Mouse (Mus musculus) C2C12 (cell line): ENCODE measurements around the gene Rpf2. TPM values are rescaled to one million over a fixed set of nuclear protein-coding genes. Genes with fewer than 3 reads are reported as not detected.

Source experiments
- H3K27me3 ChIP-seq: one replicate; pipeline ENCODE4 v1.6.1; 2011; ENCODE audit not compliant: control insufficient read depth, insufficient read depth, insufficient read length
- H3K36me3 ChIP-seq: one replicate; pipeline ENCODE4 v1.6.1; 2011; ENCODE audit not compliant: control insufficient read depth, insufficient read depth
- H3K4me3 ChIP-seq: one replicate; pipeline ENCODE4 v1.5.1; 2011; ENCODE audit warnings: mild to moderate bottlenecking, control low read depth; ENCODE audit not compliant: poor library complexity, insufficient read depth, severe bottlenecking
- H3K79me2 ChIP-seq: one replicate; pipeline ENCODE4 v1.6.1; 2011; ENCODE audit not compliant: control insufficient read depth, insufficient read depth
- H3K79me3 ChIP-seq: one replicate; pipeline ENCODE4 v1.6.1; 2011; ENCODE audit warnings: low read depth, control low read depth
- H3ac ChIP-seq: one replicate; pipeline ENCODE3; 2011; ENCODE audit warnings: low read depth; ENCODE audit not compliant: control insufficient read depth, insufficient read length
- CEBPB ChIP-seq: IDR thresholded peaks from one replicate; pipeline ENCODE4 v1.6.1; 2011; ENCODE audit warnings: low read depth, mild to moderate bottlenecking, control low read depth, moderate library complexity
- CTCF ChIP-seq: IDR thresholded peaks from one replicate; pipeline ENCODE4 v1.5.1; 2011; ENCODE audit not compliant: control insufficient read depth, insufficient read depth, insufficient read length
- FOSL1 ChIP-seq: IDR thresholded peaks from one replicate; pipeline ENCODE4 v1.8.0; 2011; ENCODE audit warnings: mild to moderate bottlenecking, low read length; ENCODE audit not compliant: poor library complexity, insufficient read depth, severe bottlenecking
- MAX ChIP-seq: IDR thresholded peaks from one replicate; pipeline ENCODE4 v1.6.1; 2011; ENCODE audit warnings: mild to moderate bottlenecking, control low read depth
- MYOD1 ChIP-seq: IDR thresholded peaks from one replicate; pipeline ENCODE4 v1.6.1; 2011; ENCODE audit warnings: low read depth; ENCODE audit not compliant: control insufficient read depth, insufficient read length
- MYOG ChIP-seq: IDR thresholded peaks from one replicate; pipeline ENCODE4 v1.6.1; 2011; ENCODE audit not compliant: control insufficient read depth, insufficient read length; ENCODE audit errors: extremely low read depth
- USF1 ChIP-seq: IDR thresholded peaks from one replicate; pipeline ENCODE4 v1.6.1; 2011; ENCODE audit warnings: low read depth, mild to moderate bottlenecking, control low read depth, moderate library complexity
- long read RNA-seq, 2 experiments: library from polyadenylated mRNA; unstranded; transcript quantifications; one replicate each; pipeline ENCODE4 v2.0.0; 2019 to 2020
- polyA plus RNA-seq: library from polyadenylated mRNA; unstranded; fragments of >200 nt; fragmentation: generic; extraction: Trizol; gene quantifications from one replicate; pipeline ENCODE4 v1.2.1, GENCODE M21; 2012; ENCODE audit warnings: missing spikeins

Rpf2 gene
- 25.8 TPM for polyA plus RNA-seq
- long read RNA-seq, experiment 1, transcript Rpf2-206 (10 exons, 1,296 nt): major isoform, 45 of 51 reads
- long read RNA-seq, experiment 1, partial matches to known transcripts: 3 of 51 reads
- long read RNA-seq, experiment 1, other reads (novel, unspliced or antisense): 3 of 51 reads
- long read RNA-seq, experiment 2, transcript Rpf2-206 (10 exons, 1,296 nt): major isoform, 71 of 76 reads
- long read RNA-seq, experiment 2, partial matches to known transcripts: 0 of 76 reads
- long read RNA-seq, experiment 2, other reads (novel, unspliced or antisense): 5 of 76 reads

DNA sequence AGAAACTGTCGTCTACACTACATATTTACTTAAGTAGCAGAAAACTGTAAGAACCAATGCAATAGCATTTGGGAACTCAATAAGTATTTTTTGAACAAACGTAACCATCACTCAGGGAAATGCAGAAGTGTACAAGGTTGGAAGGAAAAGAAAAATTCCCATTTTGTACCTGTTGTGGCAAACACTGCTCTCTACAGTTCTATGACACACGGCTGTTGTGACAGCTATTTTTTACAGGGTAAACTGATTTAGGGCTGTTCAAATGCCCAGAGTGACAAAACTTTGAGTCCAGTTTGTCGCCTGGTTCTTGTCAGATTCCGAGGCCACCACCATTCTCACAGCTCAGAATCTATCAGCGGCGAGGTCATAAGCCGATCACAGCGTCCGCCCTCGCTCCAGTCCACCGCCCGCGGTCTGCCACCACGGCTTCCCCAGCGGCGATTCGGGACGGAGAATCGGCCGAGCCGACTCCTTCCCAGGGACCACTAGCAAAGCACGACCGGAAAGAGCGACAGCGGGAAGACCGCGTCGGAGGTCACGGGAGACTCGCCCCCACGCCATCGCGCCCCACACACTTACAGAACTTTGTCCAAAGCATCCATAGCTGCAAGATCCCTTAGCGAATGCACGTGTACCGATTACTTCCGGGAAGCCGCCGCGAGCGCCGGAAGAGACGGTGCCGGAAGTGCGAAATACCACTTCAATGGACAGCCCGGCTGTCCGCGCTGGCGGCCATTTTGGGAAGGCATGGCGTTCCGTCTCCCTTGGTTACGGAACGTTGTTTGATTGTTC, at the start of gene Rpf2:
Gene Rpf2 (minus strand): TSS at position 663 of the 792 bp plus-strand sequence.
- Histone ChIP-seq H3K36me3 (peaks cover 75% of the 10 kb centered on the region), H3K79me3 (peaks cover 46% of the 10 kb centered on the region), H3ac (peak within 1 kb of the TSS; percentile 85), H3K4me3 (peak within 1 kb of the TSS; percentile 86), H3K79me2 (peaks cover 54% of the 10 kb centered on the region), H3K27me3 (no peaks in the 10 kb centered on the region)
- TF ChIP-seq MAX (peak; percentile 95), MYOG (no peak)

DNA sequence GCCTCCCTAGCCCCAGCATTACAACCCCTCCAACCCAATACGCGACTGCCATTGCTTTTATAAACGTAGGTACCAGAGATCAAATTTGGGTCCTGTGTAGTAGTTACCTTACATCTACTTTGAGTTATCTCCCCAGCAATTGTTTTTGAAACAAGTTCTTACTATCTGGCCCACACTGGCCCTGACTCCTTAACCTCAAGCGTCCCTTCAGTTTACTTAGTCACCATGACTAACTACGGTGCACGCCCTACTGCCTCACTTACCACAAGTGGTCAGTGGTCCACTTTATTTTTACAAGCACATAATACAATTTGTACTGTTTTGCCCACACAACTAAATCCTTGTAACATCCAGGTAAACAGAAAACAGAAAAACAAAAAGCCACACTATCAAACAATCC, 45.8 kb upstream of the Rpf2 start:
- no peak overlapping the region for H3K4me3 ChIP-seq
- H3ac ChIP-seq: no peak overlapping the region
- H3K79me3 ChIP-seq: peaks cover 72% of the 10 kb centered on the region
- H3K27me3 ChIP-seq: no peaks in the 10 kb centered on the region
- H3K36me3 ChIP-seq: peaks cover 63% of the 10 kb centered on the region
- TF ChIP-seq CEBPB (no peak), FOSL1 (peak; percentile 34)
- peaks cover 73% of the 10 kb centered on the region for H3K79me2 ChIP-seq

DNA sequence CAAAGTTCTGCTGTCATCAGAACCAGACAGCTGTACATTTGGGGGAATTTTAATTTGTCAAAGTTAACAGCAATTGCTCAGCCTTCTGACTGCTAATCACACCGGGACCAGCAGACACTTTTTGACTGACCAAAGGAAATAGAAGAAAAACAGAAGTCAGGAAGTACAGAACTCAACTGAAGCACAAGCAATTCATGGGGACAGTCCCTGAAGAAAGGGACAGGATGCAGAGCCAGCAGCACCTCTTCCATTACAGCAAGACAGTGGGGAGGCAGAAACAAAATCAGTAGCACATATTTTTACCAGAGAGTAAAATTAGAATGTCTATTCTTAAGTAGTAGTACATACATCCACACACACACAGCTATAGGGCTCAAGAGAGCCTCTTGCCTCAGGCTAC, 39.9 kb upstream of the Rpf2 start:
- Histone ChIP-seq H3K36me3 (peaks cover 56% of the 10 kb centered on the region), H3ac (no peak overlapping the region), H3K27me3 (no peaks in the 10 kb centered on the region), H3K79me2 (peaks cover 14% of the 10 kb centered on the region), H3K79me3 (peaks cover 14% of the 10 kb centered on the region), H3K4me3 (no peak overlapping the region)
- TF ChIP-seq MYOG (no peak), CEBPB (no peak), USF1 (no peak), FOSL1 (no peak), MAX (no peak), CTCF (no peak), MYOD1 (no peak)

DNA sequence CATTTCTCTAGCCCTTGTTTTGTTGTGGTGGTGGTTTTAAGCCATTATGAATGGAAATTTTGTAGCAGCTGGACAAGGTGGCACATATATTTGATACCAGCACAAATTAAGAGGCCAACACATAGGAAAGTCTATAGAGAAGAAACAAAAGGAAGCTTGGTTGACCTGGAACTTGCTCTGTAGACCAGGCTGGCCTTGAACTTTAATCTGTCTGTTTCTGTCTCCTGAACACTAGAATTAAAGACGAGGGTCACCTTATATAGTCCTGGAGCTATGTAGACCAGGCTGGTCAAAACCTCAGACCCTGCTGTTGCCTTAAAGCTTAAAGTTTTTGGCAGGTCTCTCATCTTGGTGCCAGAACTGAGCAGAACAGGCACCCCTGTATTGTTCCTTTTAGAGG, 38.7 kb upstream of the Rpf2 start:
- Histone ChIP-seq H3K4me3 (no peak overlapping the region), H3K79me2 (peaks cover 2% of the 10 kb centered on the region), H3K79me3 (peaks cover 3% of the 10 kb centered on the region), H3K27me3 (no peaks in the 10 kb centered on the region), H3ac (no peak overlapping the region), H3K36me3 (peaks cover 44% of the 10 kb centered on the region)
- TF ChIP-seq CEBPB (no peak), CTCF (no peak)

DNA sequence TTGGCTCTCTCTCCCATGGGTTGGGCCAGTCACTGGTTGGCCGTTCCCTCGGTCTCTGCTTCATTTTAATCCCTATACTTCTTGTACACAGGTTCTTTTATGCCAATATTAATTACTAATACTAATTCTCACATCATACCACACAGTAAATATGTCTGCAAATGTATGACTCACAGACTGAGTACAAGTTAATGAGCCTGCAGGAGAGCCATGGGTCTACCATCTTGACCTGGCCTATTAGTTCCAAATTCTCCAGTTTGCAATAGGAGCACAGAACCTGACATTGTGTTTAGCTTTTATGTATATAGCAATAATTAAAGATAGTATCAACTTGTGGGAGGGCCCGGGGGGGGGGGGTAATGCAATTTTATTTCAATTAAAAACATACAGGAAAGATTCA, 38.2 kb upstream of the Rpf2 start:
- H3ac ChIP-seq: no peak overlapping the region
- peaks cover 38% of the 10 kb centered on the region for H3K36me3 ChIP-seq
- H3K79me2 ChIP-seq: no peaks in the 10 kb centered on the region
- TF ChIP-seq MYOG: no peak
- no peak for TF ChIP-seq USF1
- TF ChIP-seq MYOD1: no peak
- no peak for TF ChIP-seq FOSL1
- TF ChIP-seq CEBPB: no peak
- no peak for TF ChIP-seq CTCF
- no peak for TF ChIP-seq MAX
- H3K79me3 ChIP-seq: peaks cover 2% of the 10 kb centered on the region
- H3K27me3 ChIP-seq: no peaks in the 10 kb centered on the region
- no peak overlapping the region for H3K4me3 ChIP-seq

DNA sequence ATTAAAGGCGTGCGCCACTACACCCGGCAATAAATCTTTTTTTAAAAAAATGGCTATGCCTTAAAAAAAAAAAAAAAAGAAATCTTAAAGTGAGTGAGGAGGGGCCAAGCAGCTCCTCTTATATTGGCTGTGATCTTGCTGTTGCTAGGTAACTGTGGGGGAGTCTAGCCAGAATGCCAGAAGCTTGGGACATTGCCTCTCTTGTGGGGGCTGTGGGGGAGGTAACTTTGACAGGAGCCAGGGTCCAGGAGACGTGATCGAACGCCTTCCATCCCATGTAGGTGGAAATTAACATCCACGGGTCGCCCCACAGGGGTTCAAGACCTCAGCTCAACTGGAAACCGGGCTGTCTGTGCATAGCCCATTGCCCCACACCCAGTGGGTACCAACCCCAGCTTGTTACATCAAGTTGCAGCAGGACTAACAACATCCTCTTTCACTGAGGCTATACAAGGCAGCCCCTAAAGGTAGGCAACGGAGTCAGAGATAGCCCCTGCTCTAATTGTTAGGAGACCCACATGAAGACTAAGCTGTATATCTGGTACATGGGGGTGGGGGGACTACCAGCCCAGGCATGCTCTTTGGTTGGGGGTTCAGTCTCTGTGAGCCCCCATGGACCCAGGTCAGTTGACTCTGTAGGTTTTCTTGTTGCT, 37.5 kb upstream of the Rpf2 start:
- TF ChIP-seq MYOG (no peak), CEBPB (no peak), MAX (no peak), CTCF (no peak), USF1 (no peak), MYOD1 (no peak), FOSL1 (no peak)
- Histone ChIP-seq H3K36me3 (peaks cover 32% of the 10 kb centered on the region), H3K79me2 (no peaks in the 10 kb centered on the region), H3K4me3 (no peak overlapping the region), H3K79me3 (no peaks in the 10 kb centered on the region), H3K27me3 (no peaks in the 10 kb centered on the region), H3ac (no peak overlapping the region)
